Mouse (Mus musculus) CH12F3 (cell line): Measurements from ENCODE around the gene Sgcd.

Source experiments
- in situ Hi-C: fragments of 300-500 bp; cut with MboI; formaldehyde crosslinking; loops from 2 replicates; pipeline ENCODE4 v1.14.3; 2020; ENCODE audit warnings: low sequenced_read_pairs

Sgcd gene

DNA sequence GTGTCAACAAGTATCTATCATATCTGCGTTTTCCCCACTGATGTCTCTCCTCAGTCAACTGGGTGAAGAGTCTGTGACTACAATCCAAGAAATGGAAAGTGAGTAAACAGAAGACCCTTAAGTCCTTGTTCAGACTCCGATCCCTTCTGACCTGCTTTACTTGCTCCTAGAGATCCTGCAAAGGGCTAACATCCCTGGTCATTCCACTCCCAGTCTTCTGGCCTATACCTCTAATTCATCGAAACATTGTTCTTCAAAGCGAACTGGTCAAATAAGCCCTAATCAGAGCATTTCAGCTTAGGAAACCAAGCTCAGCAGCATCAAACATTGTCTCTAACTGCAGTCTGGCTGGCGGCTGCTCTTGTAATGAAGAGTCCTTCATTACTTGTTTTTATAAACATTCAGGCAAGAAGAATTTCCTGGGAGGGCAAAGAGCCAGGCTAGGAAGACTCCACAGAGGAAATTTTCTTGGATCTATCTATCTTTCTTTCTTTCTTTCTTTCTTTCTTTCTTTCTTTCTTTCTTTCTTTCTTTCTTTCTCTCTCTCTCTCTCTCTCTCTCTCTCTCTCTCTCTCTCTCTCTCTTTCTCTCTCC lies 833.8 kb downstream of the Sgcd start:
- in situ Hi-C loops: no loop called here

DNA sequence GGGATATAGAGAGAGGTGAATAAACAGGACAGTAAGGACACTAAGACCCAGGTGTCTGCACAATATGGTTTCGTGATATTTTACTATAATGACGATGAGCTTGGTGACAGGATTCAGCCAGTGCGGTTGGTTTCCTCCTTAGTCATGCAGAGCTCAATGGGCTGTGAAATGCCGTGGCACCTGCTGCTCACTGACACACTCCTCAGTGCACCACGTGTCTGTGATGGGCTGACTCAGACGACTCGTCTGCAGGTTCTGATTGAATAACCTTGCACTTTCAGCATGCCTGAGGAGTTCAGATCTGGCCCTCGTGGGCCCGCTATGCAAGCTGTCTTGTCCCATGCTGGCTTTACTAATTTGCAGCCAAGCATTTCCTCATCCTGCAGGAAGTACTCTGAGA lies 839.2 kb downstream of the Sgcd start:
- in situ Hi-C loops: no loop called here

DNA sequence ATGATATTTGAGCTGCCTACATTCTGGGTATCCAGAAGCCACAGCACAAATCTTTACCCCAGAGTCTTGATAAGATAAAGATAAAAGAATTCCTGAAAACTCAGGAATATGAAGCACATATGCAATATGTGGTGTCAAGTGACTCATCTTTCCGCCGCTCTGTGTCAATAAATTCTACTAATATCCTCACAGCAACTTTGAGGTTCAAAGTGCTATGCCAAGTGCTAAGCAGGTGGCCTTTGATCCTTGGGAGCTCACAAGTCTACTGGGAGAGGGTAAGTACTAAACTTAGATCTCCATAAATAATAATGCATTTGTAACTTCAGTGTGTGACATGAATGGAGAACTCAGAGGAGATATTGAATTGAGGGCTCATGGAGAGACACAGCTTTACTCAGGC lies 848.9 kb downstream of the Sgcd start:
- in situ Hi-C loops: no loop called here

DNA sequence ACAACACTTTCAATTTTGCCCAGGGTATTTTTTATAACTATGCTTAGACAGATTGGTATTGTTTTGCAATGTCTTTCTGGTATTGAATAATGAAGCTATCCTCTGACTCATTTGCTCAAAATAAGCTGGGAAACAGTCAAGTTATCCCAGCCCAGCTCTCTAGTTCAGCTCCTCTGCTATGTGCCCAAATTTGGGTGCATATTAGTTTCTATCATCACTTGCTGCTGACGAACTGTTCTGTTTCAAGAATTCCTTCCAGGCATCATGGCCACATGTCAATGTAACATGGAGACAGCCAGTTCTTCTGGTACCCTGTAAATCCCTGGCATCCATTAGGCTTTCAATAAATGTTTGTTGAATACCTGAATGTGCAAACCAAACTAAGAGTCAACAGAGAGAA lies 849.5 kb downstream of the Sgcd start:
- in situ Hi-C loops: no loop called here

DNA sequence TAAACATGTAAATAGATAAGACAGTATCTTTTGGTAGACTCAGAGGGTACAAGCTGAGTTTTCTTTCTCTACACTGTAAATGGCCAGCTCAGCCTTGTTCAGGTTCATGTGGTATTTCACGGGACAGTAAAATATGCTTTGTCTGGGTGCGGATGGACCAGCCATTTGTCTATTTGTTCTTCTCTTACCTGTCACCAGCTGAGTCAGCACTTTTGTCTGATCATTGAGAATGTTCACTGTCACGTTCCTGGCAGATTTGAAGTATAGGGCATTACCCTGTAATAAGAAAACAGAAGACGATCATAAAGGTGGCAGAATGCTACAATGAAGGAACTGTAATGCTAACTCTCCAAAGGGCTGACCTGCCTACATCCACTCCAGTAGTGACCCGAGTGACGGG lies 856.4 kb downstream of the Sgcd start:
- in situ Hi-C loops: no loop called here

DNA sequence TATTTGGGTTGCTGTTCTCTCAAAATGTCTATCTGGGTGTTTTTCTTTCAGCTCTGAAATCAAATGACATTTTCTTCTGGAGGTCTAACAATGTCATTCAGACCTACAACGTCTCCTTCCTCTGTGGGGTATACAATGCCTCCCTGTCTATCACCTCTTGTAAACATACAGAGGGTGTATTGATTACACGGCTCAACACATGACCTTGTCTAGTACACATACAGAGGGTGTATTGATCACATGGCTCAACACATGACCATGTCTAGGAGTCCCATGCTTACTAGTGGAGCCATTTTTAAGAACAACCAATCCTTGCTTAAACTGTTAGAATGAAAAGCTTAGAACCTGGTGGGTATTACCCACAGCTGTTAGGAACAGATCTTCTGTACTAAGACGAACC lies 858.3 kb downstream of the Sgcd start:
- in situ Hi-C loops: no loop called here

DNA sequence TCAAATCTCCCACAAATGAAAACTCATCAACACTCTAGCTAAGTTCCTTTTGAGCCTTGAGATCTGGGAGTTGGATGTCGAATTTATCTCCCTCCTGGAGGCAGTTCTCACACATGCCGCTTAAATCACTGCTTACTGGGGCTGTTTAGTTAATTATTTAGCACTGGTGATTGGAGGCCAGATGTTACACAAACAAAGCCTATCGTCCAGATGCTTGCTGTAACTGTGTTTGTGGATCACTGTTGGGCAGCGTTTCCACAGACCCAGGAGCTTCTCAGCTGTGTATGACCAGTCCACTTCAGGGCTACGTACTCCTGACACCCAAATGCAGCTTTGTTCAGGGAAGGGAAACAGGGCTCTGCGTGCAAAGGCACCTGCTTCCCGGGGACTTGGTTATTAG lies 858.8 kb downstream of the Sgcd start:
- in situ Hi-C loops: no loop called here

DNA sequence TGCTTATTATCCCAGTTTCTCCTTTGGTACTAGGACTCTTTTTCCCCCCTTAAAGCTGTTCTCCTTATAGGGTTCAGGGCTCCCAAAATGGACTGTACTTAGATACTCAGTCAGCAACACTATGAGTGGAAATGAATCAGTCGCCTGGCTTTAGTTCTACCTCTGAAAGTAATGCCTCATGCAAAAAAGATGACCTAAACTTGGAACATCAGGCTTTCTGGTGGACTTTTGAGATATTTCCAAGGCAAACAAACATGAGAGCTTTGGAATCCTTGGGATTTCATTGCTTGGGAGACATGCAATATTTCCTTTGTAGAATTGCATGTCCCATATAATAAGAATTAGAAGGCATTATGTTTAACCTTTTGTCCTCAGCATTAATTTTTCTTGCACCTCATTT lies 859.6 kb downstream of the Sgcd start:
- in situ Hi-C loops: no loop called here

DNA sequence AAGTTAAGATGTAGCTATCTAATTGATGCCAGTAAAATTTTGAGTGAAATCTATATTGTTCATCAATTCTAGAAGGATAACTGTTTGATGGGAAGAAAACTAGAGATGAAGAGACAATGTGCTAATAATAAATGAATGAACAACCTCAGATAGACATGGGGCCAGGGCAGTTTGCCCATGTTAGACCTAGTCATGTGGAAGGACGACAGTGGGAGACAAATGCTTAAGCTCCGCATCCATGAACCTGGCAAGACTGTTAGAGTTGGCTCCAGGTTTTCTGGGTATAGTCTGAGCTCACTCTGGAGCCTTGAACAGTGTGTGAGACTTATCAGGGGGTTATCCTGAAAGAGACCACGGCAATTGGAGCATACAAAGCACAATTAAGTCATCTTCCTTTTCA lies 860.4 kb downstream of the Sgcd start:
- in situ Hi-C loops: no loop called here

DNA sequence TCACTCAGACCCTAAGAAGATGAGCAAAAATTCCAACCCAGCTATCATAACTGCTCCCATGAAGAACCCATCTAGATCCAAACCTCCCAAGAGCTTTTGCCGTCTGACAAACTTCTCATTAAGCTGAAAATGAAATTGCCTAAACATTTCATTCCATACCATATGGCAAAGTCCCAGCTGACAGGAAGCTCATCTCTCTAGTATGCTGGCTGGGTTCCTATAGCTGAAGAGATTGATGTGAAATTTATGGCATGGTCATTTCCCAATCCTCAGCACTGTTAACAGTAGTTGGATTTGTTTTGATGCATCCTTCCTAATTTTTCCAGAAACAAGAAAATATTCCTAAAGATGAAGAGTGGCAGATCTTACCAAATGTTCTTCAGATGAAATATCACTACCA lies 867.9 kb downstream of the Sgcd start:
- in situ Hi-C loops: no loop called here

DNA sequence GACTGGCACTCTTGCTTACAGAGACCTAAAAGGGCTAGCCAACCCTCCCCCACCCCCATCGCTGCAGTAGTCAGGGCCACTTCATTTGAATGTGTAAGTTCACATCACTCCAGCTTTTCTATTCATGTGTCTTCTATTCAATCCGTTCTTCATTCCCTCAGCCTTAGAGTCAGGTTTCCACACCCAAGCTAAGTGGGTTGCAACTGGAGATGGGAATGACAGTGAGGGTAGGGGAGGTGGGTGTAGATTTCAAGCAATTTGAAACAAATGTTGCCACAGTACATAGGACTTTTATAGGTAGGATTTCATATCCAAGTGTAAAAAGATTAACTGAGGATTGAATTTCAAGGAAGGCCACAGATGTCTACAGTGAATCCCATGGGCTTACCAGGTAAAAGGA lies 870.9 kb downstream of the Sgcd start:
- in situ Hi-C loops: no loop called here

DNA sequence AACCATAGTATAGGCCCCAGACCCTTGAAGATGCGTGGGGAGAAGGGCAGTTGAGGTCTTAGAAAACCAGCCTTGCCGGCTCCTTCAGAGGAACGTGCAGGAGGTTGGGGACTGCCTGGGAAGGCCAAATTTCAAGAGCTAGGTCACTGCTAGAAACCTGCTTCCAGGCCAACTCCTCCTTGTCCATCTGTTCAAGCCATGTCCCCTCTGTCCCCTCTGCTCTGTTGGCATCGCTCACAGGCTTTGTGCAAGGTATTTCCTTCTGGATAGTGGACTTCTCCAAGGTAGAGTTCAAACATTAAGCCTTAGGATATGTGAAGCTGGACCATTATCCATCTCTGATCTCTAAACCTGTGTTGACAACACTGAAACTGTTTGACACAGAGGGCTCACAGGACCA lies 874.4 kb downstream of the Sgcd start:
- in situ Hi-C loops: no loop called here

DNA sequence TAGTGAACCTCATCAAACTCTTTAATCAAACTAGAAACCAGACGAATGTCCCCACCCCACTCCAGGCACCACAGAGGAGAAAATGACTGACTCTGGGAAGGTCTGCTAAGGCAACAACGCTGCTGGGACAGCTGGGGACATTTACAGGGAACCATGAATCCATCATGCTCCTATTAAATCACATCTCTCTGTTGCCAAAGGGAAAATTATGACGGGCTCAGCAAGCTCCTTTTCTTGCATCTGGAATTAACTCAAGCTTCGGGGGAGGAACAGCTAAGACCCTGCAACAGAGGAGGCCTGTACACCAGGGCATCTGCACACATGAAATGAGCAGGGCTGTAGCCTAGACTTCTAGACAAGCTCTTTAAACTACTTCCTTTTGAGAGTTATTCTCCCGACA lies 875.7 kb downstream of the Sgcd start:
- in situ Hi-C loops: no loop called here

DNA sequence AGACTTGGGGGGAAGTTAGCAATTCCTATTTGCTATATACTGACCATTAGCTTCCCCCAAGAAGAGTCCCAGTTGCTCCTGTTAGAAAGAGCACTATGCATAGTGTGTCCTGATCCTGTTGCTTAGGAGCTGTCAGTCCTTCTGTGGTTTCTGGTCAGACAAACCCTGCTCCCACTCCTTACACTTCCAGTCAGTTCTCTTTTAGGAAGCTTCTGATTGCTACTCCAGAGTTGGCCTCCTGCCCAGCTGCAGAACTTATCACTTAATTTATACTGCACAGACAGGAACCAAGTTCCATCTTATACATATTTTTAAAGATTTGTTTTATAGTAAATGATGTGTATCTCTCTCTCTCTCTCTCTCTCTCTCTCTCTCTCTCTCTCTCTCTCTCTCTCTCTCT lies 878.5 kb downstream of the Sgcd start:
- in situ Hi-C loops: no loop called here

DNA sequence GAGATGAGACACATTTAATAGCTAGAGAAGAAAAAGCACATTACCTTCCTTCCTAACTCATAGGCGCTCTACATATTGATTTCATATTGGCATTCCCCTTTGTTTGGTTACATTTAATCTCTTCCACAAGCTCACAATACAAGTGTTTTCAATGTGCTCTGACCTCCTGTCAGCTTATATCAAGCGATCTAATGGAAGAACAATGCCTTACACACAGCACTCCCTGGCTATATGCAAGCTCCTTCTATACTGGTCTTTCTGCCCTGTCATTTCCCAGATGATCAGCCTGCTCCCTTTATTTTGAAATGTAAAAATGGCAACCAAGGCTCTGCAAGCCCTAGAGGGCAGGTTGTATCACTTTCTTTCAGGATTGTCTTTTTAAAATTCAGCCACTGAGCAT lies 881.1 kb downstream of the Sgcd start:
- in situ Hi-C loops: no loop called here

DNA sequence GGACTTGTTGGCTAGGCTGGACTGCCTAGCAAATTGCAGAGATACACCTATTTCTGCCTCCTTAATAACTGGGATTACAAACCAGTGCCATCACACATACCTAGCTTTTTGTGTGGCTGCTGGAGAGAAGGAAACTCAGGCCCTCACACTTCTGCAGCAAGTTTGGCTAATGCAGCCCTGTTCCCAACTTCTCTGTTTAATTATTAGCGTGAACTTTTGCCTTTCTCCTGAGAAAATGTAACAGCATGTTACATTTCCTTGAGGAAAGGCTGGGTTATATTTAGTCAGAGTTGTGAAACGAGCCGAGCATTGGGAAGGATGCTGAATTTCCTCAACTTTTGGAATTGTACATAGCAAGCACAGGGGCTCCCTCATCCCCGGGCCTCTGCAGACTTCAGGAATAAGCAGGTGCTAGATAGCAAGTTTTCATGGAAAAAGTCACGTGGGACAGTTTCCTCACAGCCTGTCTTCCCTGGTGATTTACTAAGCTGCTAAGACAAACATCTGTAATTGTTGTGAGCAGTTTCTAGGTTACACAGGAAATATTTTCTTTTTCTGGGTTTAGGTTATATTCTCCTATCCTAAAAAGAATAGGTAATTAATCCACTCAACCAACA lies 895.4 kb downstream of the Sgcd start:
- in situ Hi-C loops: no loop called here

DNA sequence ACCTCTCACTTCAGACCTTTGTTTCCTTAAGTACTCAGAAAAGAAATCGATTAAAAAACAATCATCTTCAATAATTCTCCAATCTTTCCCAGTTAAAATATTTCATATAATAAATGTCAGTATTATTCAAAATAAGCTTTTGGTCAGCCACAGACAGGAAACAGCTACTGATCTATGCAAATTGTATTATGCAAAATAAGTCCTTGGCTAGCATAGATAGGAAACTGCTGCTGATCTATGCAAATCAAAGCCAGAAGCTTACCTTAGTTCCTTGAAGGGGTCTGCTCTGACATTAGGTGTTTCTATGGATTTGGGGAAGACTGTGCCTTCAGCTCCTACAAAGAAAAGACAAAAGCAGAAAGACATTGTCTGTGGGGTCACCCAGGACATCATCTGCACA lies 906.3 kb downstream of the Sgcd start:
- in situ Hi-C loops: no loop called here

DNA sequence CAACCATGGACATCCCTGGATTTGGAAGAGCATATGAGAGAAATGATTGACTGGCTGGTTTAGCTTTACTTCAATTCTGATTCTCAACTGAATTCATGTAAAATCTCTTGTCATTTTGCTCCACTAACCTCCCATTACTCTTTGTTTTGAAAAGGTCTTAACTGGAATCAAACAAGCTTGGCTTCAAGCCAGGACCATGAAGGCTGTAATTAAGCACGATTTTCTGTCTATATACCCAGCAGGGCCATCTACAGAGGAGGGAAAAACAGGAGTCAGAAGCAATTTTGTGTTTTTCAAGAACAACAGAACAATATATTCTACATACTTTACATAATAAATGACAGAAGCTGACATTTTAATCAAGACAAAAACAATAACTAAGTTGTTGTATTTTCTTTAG lies 915.2 kb downstream of the Sgcd start:
- in situ Hi-C loops: no loop called here

DNA sequence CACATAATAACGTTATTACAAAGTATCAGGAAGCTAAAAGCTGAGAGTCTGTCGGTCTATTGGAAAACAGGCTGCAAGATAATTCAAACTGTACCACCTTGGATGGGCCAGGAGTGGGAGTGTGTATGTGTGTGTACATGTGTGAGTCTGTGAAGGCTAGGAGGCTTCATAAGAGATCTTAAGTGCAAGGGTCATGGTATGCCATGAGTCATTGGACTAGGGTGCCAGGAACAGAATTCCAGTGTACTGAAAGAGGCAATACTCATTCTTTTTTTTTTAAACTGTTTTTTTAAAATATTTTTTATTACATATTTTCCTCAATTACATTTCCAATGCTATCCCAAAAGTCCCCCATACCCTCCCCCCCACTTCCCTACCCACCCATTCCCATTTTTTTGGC lies 917.6 kb downstream of the Sgcd start:
- in situ Hi-C loops: no loop called here

DNA sequence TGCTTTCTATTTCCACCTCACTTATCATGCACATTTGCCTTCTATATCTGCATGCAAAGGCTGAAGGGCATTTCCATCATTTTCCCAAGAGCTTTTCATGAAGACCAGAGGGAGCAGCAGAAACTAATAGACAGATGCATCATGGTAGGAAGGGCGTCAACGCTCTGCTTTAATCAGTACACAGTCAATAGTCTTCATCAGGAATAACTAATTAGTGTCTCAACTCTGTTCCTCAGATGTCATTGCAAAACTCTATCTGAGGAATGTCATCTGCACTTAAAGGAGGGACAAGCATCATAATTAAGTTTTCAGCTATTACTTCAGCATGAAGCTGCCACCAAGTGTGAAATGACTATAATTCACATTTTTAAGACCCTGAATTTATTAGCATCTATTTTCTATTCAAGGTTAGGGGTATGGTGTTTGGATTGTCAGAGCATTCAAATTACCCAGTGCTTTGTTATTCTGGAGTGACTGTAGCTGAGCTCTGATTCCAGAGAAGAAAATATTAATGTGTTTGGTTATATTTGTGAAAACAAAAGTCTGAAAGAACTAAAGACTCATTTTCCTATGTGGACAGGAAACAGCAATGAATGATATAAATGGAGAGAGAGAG lies 918.9 kb downstream of the Sgcd start:
- in situ Hi-C loops: no loop called here

DNA sequence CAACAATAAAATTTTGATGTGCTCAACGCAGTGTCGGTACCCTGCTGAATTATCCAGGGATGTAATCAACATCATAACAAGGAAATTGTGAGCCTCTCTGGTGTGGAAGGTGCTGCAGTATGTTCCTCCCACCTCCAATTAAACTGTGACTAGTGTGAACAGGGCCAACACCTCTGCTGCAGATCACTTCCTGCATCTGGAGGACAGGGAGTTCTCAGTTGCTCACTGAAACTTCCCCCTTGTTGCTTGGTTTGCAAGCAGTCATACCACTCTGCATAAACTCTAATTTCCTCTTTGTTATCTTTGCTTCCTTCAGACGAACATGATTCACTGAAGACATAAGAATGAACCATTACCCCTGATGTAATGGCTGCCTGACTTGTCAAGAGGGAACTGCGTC lies 925.1 kb downstream of the Sgcd start:
- in situ Hi-C loops: no loop called here

DNA sequence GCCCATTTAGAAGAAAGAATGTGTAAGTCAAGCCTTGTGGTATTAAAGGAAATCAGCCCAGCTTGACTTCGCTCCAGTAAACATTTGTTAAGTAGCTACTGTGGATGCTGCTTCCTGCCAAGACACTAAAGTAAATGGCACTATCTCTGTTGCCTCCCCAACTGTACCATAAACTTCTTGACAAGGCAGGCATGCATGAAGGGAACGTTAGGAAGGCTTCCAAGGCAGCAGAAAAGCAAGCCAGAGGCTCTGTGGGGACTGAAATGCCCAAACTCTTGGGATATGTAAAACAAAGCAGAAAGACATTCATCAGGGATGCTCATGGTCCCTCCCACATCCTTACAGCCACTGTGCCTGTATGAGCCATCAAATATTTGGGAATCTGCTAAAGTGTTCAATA lies 938.4 kb downstream of the Sgcd start:
- in situ Hi-C loops: no loop called here

DNA sequence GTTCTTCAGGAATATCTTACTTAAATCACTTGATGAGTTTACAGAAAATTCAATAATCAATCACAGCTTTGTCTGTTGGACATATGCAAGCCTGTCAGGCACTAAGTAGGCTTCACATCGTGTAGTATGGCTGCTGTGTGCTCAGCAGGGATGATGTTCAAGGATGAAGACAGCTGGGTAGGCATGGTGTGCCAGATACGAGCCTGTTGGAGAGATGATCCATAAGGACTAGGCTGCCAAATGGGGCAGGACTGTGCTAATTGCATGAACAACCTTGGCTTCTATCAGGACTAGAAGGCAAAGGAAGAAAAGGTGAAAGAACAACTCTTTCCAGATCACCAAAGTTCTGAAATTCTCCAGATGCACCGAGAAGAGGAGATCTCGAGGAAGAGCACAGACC lies 939.0 kb downstream of the Sgcd start:
- in situ Hi-C loops: no loop called here
